Mouse (Mus musculus) MEL (cell line): Measurements from ENCODE around the gene C1s2. TPM values are rescaled to one million over a fixed set of nuclear protein-coding genes. Genes with fewer than 3 reads are reported as not detected.

Experiments used
- DNase-seq: peaks from one replicate; pipeline ENCODE4 v3.0.0; 2011; ENCODE audit warnings: low read depth, low spot score
- H3K27ac ChIP-seq: 2 replicates; pipeline ENCODE4 v1.5.1; 2012; ENCODE audit warnings: low read depth, mild to moderate bottlenecking, control low read depth, low read length, moderate library complexity; ENCODE audit not compliant: control insufficient read depth
- H3K27me3 ChIP-seq, 2 experiments: fragments of 150-350 bp in 1 of 2; sonication (generic) in 1 of 2; 2 replicates each; pipeline ENCODE4 v1.6.1; 2012; ENCODE audit warnings: low read length in 2 of 2, mild to moderate bottlenecking in 2 of 2, improper control_type of control experiment in 1 of 2, moderate library complexity in 1 of 2; ENCODE audit not compliant: insufficient read depth in 2 of 2, control insufficient read depth in 1 of 2
- H3K36me3 ChIP-seq, 2 experiments: 2 replicates each; pipeline ENCODE4 v1.6.1; 2012 to 2014; ENCODE audit warnings: low read length in 2 of 2, improper control_type of control experiment in 1 of 2, inconsistent platforms in 1 of 2, mild to moderate bottlenecking in 1 of 2; ENCODE audit not compliant: insufficient read depth in 2 of 2, control insufficient read depth in 1 of 2
- H3K4me1 ChIP-seq, 2 experiments: fragments of 150-350 bp in 1 of 2; sonication (generic) in 1 of 2; 2 replicates each; pipeline ENCODE4 v1.6.1; 2012; ENCODE audit warnings: low read length in 2 of 2, improper control_type of control experiment in 1 of 2, mild to moderate bottlenecking in 1 of 2; ENCODE audit not compliant: insufficient read depth in 2 of 2, control insufficient read depth in 1 of 2
- H3K4me3 ChIP-seq, 2 experiments: fragments of 150-350 bp in 1 of 2; sonication (generic) in 1 of 2; 2 replicates each; pipeline ENCODE4 v1.5.1; 2012; ENCODE audit warnings: low read depth in 2 of 2, low read length in 2 of 2, mild to moderate bottlenecking in 2 of 2, moderate library complexity in 2 of 2, control low read depth in 1 of 2, improper control_type of control experiment in 1 of 2; ENCODE audit not compliant: control insufficient read depth in 1 of 2, insufficient read depth in 1 of 2
- H3K79me2 ChIP-seq: 2 replicates; pipeline ENCODE4 v1.6.1; 2012; ENCODE audit warnings: mild to moderate bottlenecking, low read length, moderate library complexity; ENCODE audit not compliant: control insufficient read depth, poor library complexity, insufficient read depth
- H3K9ac ChIP-seq: 2 replicates; pipeline ENCODE4 v1.6.1; 2012; ENCODE audit warnings: low read depth, mild to moderate bottlenecking, control low read depth, low read length, moderate library complexity; ENCODE audit not compliant: control insufficient read depth, poor library complexity, severe bottlenecking
- H3K9me3 ChIP-seq: fragments of 150-350 bp; sonication (generic); replicated peaks from 2 replicates; pipeline ENCODE4 v1.6.1; 2012; ENCODE audit warnings: mild to moderate bottlenecking, low read length, improper control_type of control experiment, moderate library complexity; ENCODE audit not compliant: insufficient read depth
- BHLHE40 ChIP-seq: IDR thresholded peaks from 2 replicates; pipeline ENCODE4 v1.6.1; 2012; ENCODE audit warnings: low read depth, mild to moderate bottlenecking, inconsistent platforms, low read length, improper control_type of control experiment, borderline replicate concordance
- CHD2 ChIP-seq: IDR thresholded peaks from 2 replicates; pipeline ENCODE4 v1.6.1; 2011; ENCODE audit warnings: low read length, improper control_type of control experiment
- E2F4 ChIP-seq: IDR thresholded peaks from 2 replicates; pipeline ENCODE4 v1.6.1; 2011; ENCODE audit warnings: low read depth, low read length, improper control_type of control experiment, borderline replicate concordance
- EP300 ChIP-seq, 2 experiments: IDR thresholded peaks; 2 replicates each; pipeline ENCODE4 v1.6.1; 2011; ENCODE audit warnings: improper control_type of control experiment in 2 of 2, low read length in 2 of 2, low read depth in 1 of 2, mild to moderate bottlenecking in 1 of 2
- ETS1 ChIP-seq: IDR thresholded peaks from 2 replicates; pipeline ENCODE4 v1.6.1; 2012; ENCODE audit warnings: low read depth, mild to moderate bottlenecking, inconsistent platforms, low read length, improper control_type of control experiment, moderate library complexity
- GABPA ChIP-seq: IDR thresholded peaks from 2 replicates; pipeline ENCODE4 v1.6.1; 2012; ENCODE audit warnings: low read depth, mild to moderate bottlenecking, inconsistent platforms, low read length, improper control_type of control experiment, moderate library complexity
- GATA1 ChIP-seq: IDR thresholded peaks from 2 replicates; pipeline ENCODE4 v1.6.1; 2011; ENCODE audit warnings: low read depth, low read length, improper control_type of control experiment
- HCFC1 ChIP-seq: IDR thresholded peaks from 2 replicates; pipeline ENCODE4 v1.6.1; 2012; ENCODE audit warnings: low read depth, mild to moderate bottlenecking, inconsistent platforms, low read length, improper control_type of control experiment, moderate library complexity
- JUND ChIP-seq: IDR thresholded peaks from 2 replicates; pipeline ENCODE4 v1.6.1; 2011; ENCODE audit warnings: low read depth, mild to moderate bottlenecking, improper control_type of control experiment, low read length
- MAFK ChIP-seq: IDR thresholded peaks from 2 replicates; pipeline ENCODE4 v1.6.1; 2011; ENCODE audit warnings: low read depth, mild to moderate bottlenecking, low read length, improper control_type of control experiment, borderline replicate concordance
- MEF2A ChIP-seq: IDR thresholded peaks from 2 replicates; pipeline ENCODE4 v1.6.1; 2014; ENCODE audit warnings: low read depth, mild to moderate bottlenecking, inconsistent platforms, low read length, improper control_type of control experiment; ENCODE audit not compliant: poor library complexity, insufficient replicate concordance, severe bottlenecking; ENCODE audit errors: extremely low read depth
- MYB ChIP-seq: IDR thresholded peaks from 2 replicates; pipeline ENCODE4 v1.6.1; 2011; ENCODE audit warnings: mild to moderate bottlenecking, low read depth, low read length, improper control_type of control experiment
- MYC ChIP-seq: IDR thresholded peaks from 2 replicates; pipeline ENCODE4 v1.6.1; 2011; ENCODE audit warnings: low read depth, mild to moderate bottlenecking, low read length, improper control_type of control experiment, moderate library complexity
- NRF1 ChIP-seq: IDR thresholded peaks from 2 replicates; pipeline ENCODE4 v1.6.1; 2014; ENCODE audit warnings: low read depth, mild to moderate bottlenecking, inconsistent platforms, low read length, improper control_type of control experiment, moderate library complexity; ENCODE audit not compliant: poor library complexity, insufficient read depth, severe bottlenecking
- RAD21 ChIP-seq: IDR thresholded peaks from 2 replicates; pipeline ENCODE4 v1.6.1; 2011; ENCODE audit warnings: mild to moderate bottlenecking, low read depth, low read length, improper control_type of control experiment
- SIN3A ChIP-seq: IDR thresholded peaks from 2 replicates; pipeline ENCODE4 v1.6.1; 2012; ENCODE audit warnings: low read length, improper control_type of control experiment, inconsistent platforms
- SMC3 ChIP-seq: IDR thresholded peaks from 2 replicates; pipeline ENCODE4 v1.6.1; 2011; ENCODE audit warnings: low read depth, low read length, improper control_type of control experiment
- TAL1 ChIP-seq: IDR thresholded peaks from 2 replicates; pipeline ENCODE4 v1.6.1; 2012; ENCODE audit warnings: mild to moderate bottlenecking, inconsistent platforms, low read length, moderate library complexity, mixed read lengths
- UBTF ChIP-seq: IDR thresholded peaks from 2 replicates; pipeline ENCODE4 v1.6.1; 2012; ENCODE audit warnings: low read depth, mild to moderate bottlenecking, inconsistent platforms, low read length, improper control_type of control experiment, moderate library complexity, borderline replicate concordance; ENCODE audit not compliant: insufficient read depth
- polyA plus RNA-seq, 2 experiments: library from polyadenylated mRNA; stranded (reverse) in 1 of 2; unstranded in 1 of 2; fragments of >175 nt in 1 of 2; fragments of >200 nt in 1 of 2; gene quantifications; 2 replicates each; pipeline versions ENCODE4 v1.2.1 to v1.2.4; 2012; ENCODE audit warnings: low replicate concordance in 2 of 2, low read depth in 1 of 2; ENCODE audit not compliant: insufficient read length in 2 of 2, insufficient read depth in 1 of 2, missing spikeins in 1 of 2
- total RNA-seq: library from RNA; depleted of rRNA; stranded (reverse); fragments of 300-350 nt; gene quantifications from 2 replicates; pipeline ENCODE4 v1.2.3, GENCODE M21; 2012

Gene C1s2
- total and polyA plus RNA-seq, 3 experiments = 0.12 to 0.25 TPM; not detected in 1

GRCm38 (mm10) chr6:124676171-124676570 is 40.3 kb upstream of the C1s2 start:
- Histone ChIP-seq H3K79me2 (peaks cover 57% of the 10 kb centered on the region), H3K4me3 (no peak overlapping the region), H3K27me3 (no peaks in the 10 kb centered on the region), H3K36me3 (peaks cover 16 to 18% of the 10 kb centered on the region in 2 experiments), H3K27ac (no peak overlapping the region), H3K4me1 (peaks cover 6 to 16% of the 10 kb centered on the region in 2 experiments), H3K9me3 (no peaks in the 10 kb centered on the region), H3K9ac (no peak overlapping the region)
- no peak for DNase-seq
- TF ChIP-seq EP300 (IDR thresholded peaks at IDR 0.05; ENCODE audit: low read depth in 1 of 2, low read length in 2 of 2) = no peak
- TF ChIP-seq GATA1 = no peak
- no peak for TF ChIP-seq MEF2A
- no peak for TF ChIP-seq CHD2
- TF ChIP-seq RAD21 = no peak
- no peak for TF ChIP-seq MYC
- TF ChIP-seq NRF1 = no peak
- no peak for TF ChIP-seq MYB
- no peak for TF ChIP-seq UBTF
- TF ChIP-seq SMC3 = no peak
- no peak for TF ChIP-seq ETS1
- no peak for TF ChIP-seq E2F4
- TF ChIP-seq BHLHE40 = no peak
- TF ChIP-seq MAFK = no peak
- no peak for TF ChIP-seq TAL1
- no peak for TF ChIP-seq SIN3A

- Histone ChIP-seq H3K27me3 (no peaks in the 10 kb centered on the region), H3K27ac (no peak overlapping the region), H3K4me3 (no peak overlapping the region), H3K36me3 (peaks cover 16 to 20% of the 10 kb centered on the region in 2 experiments), H3K9me3 (no peaks in the 10 kb centered on the region), H3K9ac (no peak overlapping the region), H3K79me2 (peaks cover 61% of the 10 kb centered on the region), H3K4me1 (peaks cover 7 to 18% of the 10 kb centered on the region in 2 experiments)
- no peak for DNase-seq
- TF ChIP-seq HCFC1 = no peak
- TF ChIP-seq JUND = no peak
- no peak for TF ChIP-seq GABPA
- no peak for TF ChIP-seq UBTF
- no peak for TF ChIP-seq MYB
Observed at GRCm38 (mm10) chr6:124674591-124674990, 38.7 kb upstream of the C1s2 start.
